Mouse (Mus musculus): ENCODE measurements around the gene Ubox5.
"Not testable (repeated sequence)": the region's sequence is repeated elsewhere in the genome, so short reads cannot be mapped to it uniquely, and the experiment has no call there.

DNA sequence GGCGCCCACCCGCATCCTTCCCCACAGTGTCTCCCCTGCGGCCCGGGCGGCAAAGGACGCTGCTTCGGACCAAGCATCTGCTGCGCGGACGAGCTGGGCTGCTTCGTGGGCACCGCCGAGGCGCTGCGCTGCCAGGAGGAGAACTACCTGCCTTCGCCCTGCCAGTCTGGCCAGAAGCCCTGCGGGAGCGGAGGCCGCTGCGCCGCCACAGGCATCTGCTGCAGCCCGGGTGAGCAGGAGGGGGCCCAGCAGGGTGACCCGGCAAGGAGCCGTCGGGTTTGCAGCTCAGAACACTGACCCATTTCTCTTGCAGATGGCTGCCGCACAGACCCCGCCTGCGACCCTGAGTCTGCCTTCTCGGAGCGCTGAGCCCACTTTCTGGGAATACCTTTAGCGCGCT, 53.3 kb downstream of the Ubox5 start:
- TF ChIP-seq CTCF (IDR thresholded peaks at IDR 0.05); POLR2A (IDR thresholded peaks at IDR 0.05; ENCODE audit: insufficient read depth, low read depth, low read length); EP300 (IDR thresholded peaks at IDR 0.05; ENCODE audit: insufficient read depth, low read depth, low read length): not testable (repeated sequence)

Measured in heart, adult 2 months (tissue).